Mouse (Mus musculus): ENCODE measurements around the gene Ipo11. TPM values are rescaled to one million over a fixed set of nuclear protein-coding genes. Genes with fewer than 3 reads are reported as not detected.

Ipo11 gene
- polyA plus RNA-seq, 2 experiments, result 15.3 to 35.2 TPM

GRCm38 (mm10) chr13:106746823-106747222, 189.9 kb downstream of the Ipo11 start:
- H3K36me3 ChIP-seq (replicated peaks; ENCODE audit: control insufficient read depth, insufficient read depth, low read depth), result no peaks in the 10 kb centered on the region
- 61% methylated on average over 5 of the region's 5 CpGs for WGBS (ENCODE audit: insufficient replicate concordance)
- no peak overlapping the region for H3K9ac ChIP-seq (replicated peaks)
- no peaks in the 10 kb centered on the region for H3K27me3 ChIP-seq (ENCODE audit: control insufficient read depth, insufficient read depth, low read length)
- no peak overlapping the region for H3K4me2 ChIP-seq (ENCODE audit: low read depth)
- ATAC-seq (ENCODE audit: insufficient read depth) (no peak), DNase-seq (ENCODE audit: low read depth in 3 of 3, low spot score in 3 of 3) (no peak)
- no peak overlapping the region for H3K4me3 ChIP-seq (ENCODE audit: insufficient read depth in 1 of 2, low read depth in 2 of 2, low read length in 2 of 2)
- no peak overlapping the region for H3K27ac ChIP-seq
- H3K9me3 ChIP-seq (ENCODE audit: control insufficient read depth, low read length), result no peaks in the 10 kb centered on the region
- TF ChIP-seq CTCF (IDR thresholded peaks at IDR 0.05; ENCODE audit: low read depth) (no peak), EP300 (IDR thresholded peaks at IDR 0.05; ENCODE audit: low read depth) (no peak)
- H3K4me1 ChIP-seq (replicated peaks; ENCODE audit: control insufficient read depth in 2 of 2, insufficient read depth in 2 of 2, low read length in 1 of 2), result 0 out of 4 replicates have a peak, but pooled peaks cover 0 to 3% of the 10 kb centered on the region in 2 experiments

GRCm38 (mm10) chr13:106745201-106745600, 191.6 kb downstream of the Ipo11 start:
- no peak for ATAC-seq (ENCODE audit: insufficient read depth)
- Histone ChIP-seq H3K9me3 (ENCODE audit: control insufficient read depth, low read length) (no peaks in the 10 kb centered on the region), H3K27me3 (ENCODE audit: control insufficient read depth, insufficient read depth, low read length) (no peaks in the 10 kb centered on the region), H3K4me1 (replicated peaks; ENCODE audit: control insufficient read depth in 2 of 2, insufficient read depth in 2 of 2, low read length in 1 of 2) (0 out of 4 replicates have a peak, but pooled peaks cover 0 to 3% of the 10 kb centered on the region in 2 experiments), H3K9ac (replicated peaks) (no peak overlapping the region), H3K4me3 (ENCODE audit: insufficient read depth in 1 of 2, low read depth in 2 of 2, low read length in 2 of 2) (no peak overlapping the region), H3K4me2 (ENCODE audit: low read depth) (no peak overlapping the region), H3K36me3 (replicated peaks; ENCODE audit: control insufficient read depth, insufficient read depth, low read depth) (no peaks in the 10 kb centered on the region), H3K27ac (no peak overlapping the region)
- no peak for TF ChIP-seq CTCF (IDR thresholded peaks at IDR 0.05; ENCODE audit: low read depth)
- TF ChIP-seq EP300 (IDR thresholded peaks at IDR 0.05; ENCODE audit: low read depth), result no peak
- no peak for DNase-seq (ENCODE audit: low read depth in 3 of 3, low spot score in 3 of 3)
- 7% methylated on average over 6 of the region's 6 CpGs for WGBS (ENCODE audit: insufficient replicate concordance)

Other genes starting within 250 kb of the Ipo11 start
- gene Dimt1, start 10.2 kb upstream of the Ipo11 start, polyA plus RNA-seq (2012; rRNA removed), result 7.6 and 9.2 TPM in 2 replicates
- gene Dimt1, start 10.2 kb upstream of the Ipo11 start, polyA plus RNA-seq (2014; fragmentation: Nextera tagmentation; extraction: Ambion mirVana), result 18.6 and 19.5 TPM in 2 replicates
- gene Kif2a, start 85.2 kb upstream of the Ipo11 start, polyA plus RNA-seq (2012; rRNA removed), result 6.6 and 16.2 TPM in 2 replicates
- gene Kif2a, start 85.2 kb upstream of the Ipo11 start, polyA plus RNA-seq (2014; fragmentation: Nextera tagmentation; extraction: Ambion mirVana), result 19.2 and 25.2 TPM in 2 replicates